Mouse (Mus musculus) naive thymus-derived CD4-positive, alpha-beta T cell, adult 2 months (primary cell): ENCODE data around the gene Pspn.

ENCODE experiments used
- DNase-seq: peaks from one replicate; pipeline ENCODE4 v3.0.0-alpha.2; 2011; ENCODE audit warnings: low read depth

The Pspn gene

GRCm38 (mm10) chr17:56996506-56996905 is 3.3 kb downstream of the Pspn start:
- DNase-seq: no peak

- no peak for DNase-seq
Measured at GRCm38 (mm10) chr17:56995046-56995445, 4.8 kb downstream of the Pspn start.

GRCm38 (mm10) chr17:56990966-56991365 is 8.9 kb downstream of the Pspn start:
- no peak for DNase-seq

- peak; percentile 97 for DNase-seq
Measured at GRCm38 (mm10) chr17:56990115-56990746, 9.6 kb downstream of the Pspn start, which contains the start of gene Clpp. Gene Clpp, plus strand, starts transcription at chr17:56990305.

- no peak for DNase-seq
Measured at GRCm38 (mm10) chr17:56989467-56990114, 10.2 kb downstream of the Pspn start.

GRCm38 (mm10) chr17:56988921-56989430 is 10.8 kb downstream of the Pspn start:
- no peak for DNase-seq

- DNase-seq: no peak
Measured at GRCm38 (mm10) chr17:56988441-56988840, 11.4 kb downstream of the Pspn start.

GRCm38 (mm10) chr17:56986105-56986805 is 13.6 kb downstream of the Pspn start:
- DNase-seq: no peak

- no peak for DNase-seq
Measured at GRCm38 (mm10) chr17:56985656-56986055, 14.2 kb downstream of the Pspn start.

- no peak for DNase-seq
Measured at GRCm38 (mm10) chr17:56984886-56985285, 14.9 kb downstream of the Pspn start.

GRCm38 (mm10) chr17:56982013-56982412 is 17.8 kb downstream of the Pspn start, which contains the start of gene Acer1:
Gene Acer1, minus strand, starts transcription at chr17:56982126.
- DNase-seq: no peak

- no peak for DNase-seq
Measured at GRCm38 (mm10) chr17:56981049-56981448, 18.8 kb downstream of the Pspn start.

- no peak for DNase-seq
Measured at GRCm38 (mm10) chr17:56979524-56979923, 20.3 kb downstream of the Pspn start.

- no peak for DNase-seq
Measured at GRCm38 (mm10) chr17:56976531-56977390, 23.1 kb downstream of the Pspn start.

GRCm38 (mm10) chr17:56975391-56975790 is 24.4 kb downstream of the Pspn start:
- DNase-seq: no peak

GRCm38 (mm10) chr17:56974708-56975240 is 25.0 kb downstream of the Pspn start:
- no peak for DNase-seq

GRCm38 (mm10) chr17:56973956-56974707 is 25.7 kb downstream of the Pspn start:
- no peak for DNase-seq

GRCm38 (mm10) chr17:56970081-56970480 is 29.7 kb downstream of the Pspn start:
- DNase-seq: no peak

- DNase-seq: no peak
Measured at GRCm38 (mm10) chr17:56969321-56969720, 30.5 kb downstream of the Pspn start.

- DNase-seq: no peak
Measured at GRCm38 (mm10) chr17:56963646-56964045, 36.2 kb downstream of the Pspn start.
